Comparison of ENCODE assay signal across 11 mouse cellular contexts in genomic region chr12:9023031-9023430, GRCm38 (mm10). TPM values are rescaled to one million over a fixed set of nuclear protein-coding genes. Genes with fewer than 3 reads are reported as not detected.
DNase-seq lines count a peak whose midpoint lies in the region; ATAC-seq and TF ChIP-seq lines count a peak whose summit lies in the region.
"Had no signal": no experiment of that assay in that cellular context is flagged by ENCODE, and none has a peak within 500 bp of the region (broad histone marks: within the 10 kb centered on the region; RNA-seq: fewer than 3 reads in every experiment).

No protein-coding gene starts in this region.

- no peaks in the 10 kb centered on the region for H3K9me3 ChIP-seq in heart, postnatal 0 days (replicated peaks; ENCODE audit: control insufficient read depth, low read length)
- no peaks in the 10 kb centered on the region for H3K9me3 ChIP-seq in midbrain, embryonic 11.5 days (ENCODE audit: control insufficient read depth, low read length)
- no peaks in the 10 kb centered on the region for H3K9me3 ChIP-seq in midbrain, embryonic 14.5 days (ENCODE audit: control insufficient read depth, low read length)
- H3K9me3 ChIP-seq in stomach, postnatal 0 days (ENCODE audit: control insufficient read depth, low read length): no peaks in the 10 kb centered on the region
- H3K9me3 ChIP-seq: embryonic facial prominence, embryonic 15.5 days; liver, embryonic 15.5 days had no signal

- no peak for ATAC-seq in heart, postnatal 0 days (ENCODE audit: insufficient read depth, low read depth)
- no peak for ATAC-seq in midbrain, embryonic 11.5 days (ENCODE audit: low FRiP score)
- no peak for ATAC-seq in midbrain, embryonic 14.5 days (ENCODE audit: low FRiP score, low TSS enrichment)
- no peak for ATAC-seq in stomach, postnatal 0 days (ENCODE audit: low FRiP score, low TSS enrichment)
- no peak for ATAC-seq in cerebellum, adult (ENCODE audit: insufficient number of reproducible peaks, low FRiP score, low TSS enrichment)
- ATAC-seq: activated CD4-positive, CD25-positive, alpha-beta regulatory T cell, adult 4 months had no signal

- H3K4me2 ChIP-seq in heart, postnatal 0 days (ENCODE audit: low read depth, low read length): no peak overlapping the region
- H3K4me2 ChIP-seq in midbrain, embryonic 11.5 days: no peak overlapping the region
- no peak overlapping the region for H3K4me2 ChIP-seq in midbrain, embryonic 14.5 days (ENCODE audit: low read length)
- no peak overlapping the region for H3K4me2 ChIP-seq in stomach, postnatal 0 days (replicated peaks; ENCODE audit: low read depth)
- H3K4me2 ChIP-seq: embryonic facial prominence, embryonic 15.5 days; liver, embryonic 15.5 days had no signal

- H3K9ac ChIP-seq in heart, postnatal 0 days (replicated peaks; ENCODE audit: low read depth, low read length): no peak overlapping the region
- no peak overlapping the region for H3K9ac ChIP-seq in midbrain, embryonic 11.5 days (ENCODE audit: low read length)
- no peak overlapping the region for H3K9ac ChIP-seq in midbrain, embryonic 14.5 days (replicated peaks; ENCODE audit: low read length)
- H3K9ac ChIP-seq in stomach, postnatal 0 days (ENCODE audit: low read length): no peak overlapping the region
- H3K9ac ChIP-seq: embryonic facial prominence, embryonic 15.5 days; liver, embryonic 15.5 days had no signal

- no peak overlapping the region for H3K27ac ChIP-seq in heart, postnatal 0 days (ENCODE audit: low read depth)
- H3K27ac ChIP-seq in midbrain, embryonic 11.5 days (ENCODE audit: low read depth, low read length): no peak overlapping the region
- no peak overlapping the region for H3K27ac ChIP-seq in midbrain, embryonic 14.5 days (replicated peaks; ENCODE audit: low read depth, low read length)
- H3K27ac ChIP-seq in stomach, postnatal 0 days (replicated peaks): no peak overlapping the region
- H3K27ac ChIP-seq: embryonic facial prominence, embryonic 15.5 days; liver, embryonic 15.5 days had no signal

- no peak overlapping the region for H3K4me3 ChIP-seq in heart, postnatal 0 days (ENCODE audit: low read depth, low read length)
- H3K4me3 ChIP-seq in midbrain, embryonic 11.5 days (ENCODE audit: low read depth, low read length): no peak overlapping the region
- H3K4me3 ChIP-seq in midbrain, embryonic 14.5 days (replicated peaks; ENCODE audit: low read depth, low read length): no peak overlapping the region
- H3K4me3 ChIP-seq in stomach, postnatal 0 days (ENCODE audit: low read depth, low read length): no peak overlapping the region
- H3K4me3 ChIP-seq: embryonic facial prominence, embryonic 15.5 days; liver, embryonic 15.5 days had no signal

- 44% methylated on average over 4 of the region's 4 CpGs for WGBS in heart, postnatal 0 days
- WGBS in midbrain, embryonic 11.5 days: 64% methylated on average over 4 of the region's 4 CpGs
- WGBS in midbrain, embryonic 14.5 days: 74% methylated on average over 4 of the region's 4 CpGs
- WGBS in stomach, postnatal 0 days: 53% methylated on average over 4 of the region's 4 CpGs

- TF ChIP-seq EP300 in heart, postnatal 0 days (IDR thresholded peaks at IDR 0.05; ENCODE audit: low read depth): no peak
- no peak for TF ChIP-seq EP300 in stomach, postnatal 0 days (optimal IDR thresholded peaks at IDR 0.05)

- H3K27me3 ChIP-seq in heart, postnatal 0 days (ENCODE audit: control insufficient read depth, insufficient read depth, low read length): no peaks in the 10 kb centered on the region
- H3K27me3 ChIP-seq in midbrain, embryonic 11.5 days (ENCODE audit: control insufficient read depth, insufficient read depth, low read length): no peaks in the 10 kb centered on the region
- no peaks in the 10 kb centered on the region for H3K27me3 ChIP-seq in midbrain, embryonic 14.5 days (ENCODE audit: control insufficient read depth, insufficient read depth, low read length)
- H3K27me3 ChIP-seq in stomach, postnatal 0 days (ENCODE audit: control insufficient read depth, insufficient read depth, low read length): no peaks in the 10 kb centered on the region
- H3K27me3 ChIP-seq: embryonic facial prominence, embryonic 15.5 days; liver, embryonic 15.5 days had no signal

- no peak for DNase-seq in heart, postnatal 0 days (ENCODE audit: low spot score)
- no peak for DNase-seq in heart, postnatal 14 days
- DNase-seq in midbrain, embryonic 11.5 days (ENCODE audit: low spot score, missing footprints): peak; percentile 78
- DNase-seq in midbrain, embryonic 14.5 days: no peak
- DNase-seq in adipocyte (ENCODE audit: low spot score): peak; percentile 34
- DNase-seq in stomach, postnatal 0 days (ENCODE audit: low spot score): no peak
- DNase-seq: cerebellum, adult 9-11 months had no signal

- intact Hi-C loops in heart, postnatal 14 days (cut with DNase I): no loop called here

- H3K4me1 ChIP-seq in heart, postnatal 0 days (ENCODE audit: control insufficient read depth, insufficient read depth): no peaks in the 10 kb centered on the region
- no peaks in the 10 kb centered on the region for H3K4me1 ChIP-seq in midbrain, embryonic 11.5 days (ENCODE audit: control insufficient read depth, insufficient read depth, low read length)
- no peaks in the 10 kb centered on the region for H3K4me1 ChIP-seq in midbrain, embryonic 14.5 days (ENCODE audit: control insufficient read depth, insufficient read depth, low read length)
- H3K4me1 ChIP-seq in stomach, postnatal 0 days (replicated peaks; ENCODE audit: control insufficient read depth, insufficient read depth): no peaks in the 10 kb centered on the region
- H3K4me1 ChIP-seq: embryonic facial prominence, embryonic 15.5 days; liver, embryonic 15.5 days had no signal

- peak; percentile 33; the same call in 1 of the 2 replicates for TF ChIP-seq CTCF in heart, postnatal 0 days (IDR thresholded peaks at IDR 0.05; ENCODE audit: low read depth)
- TF ChIP-seq CTCF in stomach, postnatal 0 days (IDR thresholded peaks at IDR 0.05; ENCODE audit: low read depth): peak; percentile 54

- peaks cover 5% of the 10 kb centered on the region; the same call in 1 of the 2 replicates for H3K36me3 ChIP-seq in heart, postnatal 0 days (replicated peaks; ENCODE audit: control insufficient read depth, insufficient read depth, low read length)
- H3K36me3 ChIP-seq in midbrain, embryonic 11.5 days (ENCODE audit: control insufficient read depth, insufficient read depth, low read length): no peaks in the 10 kb centered on the region
- peaks cover 30% of the 10 kb centered on the region for H3K36me3 ChIP-seq in midbrain, embryonic 14.5 days (ENCODE audit: control insufficient read depth, insufficient read depth, low read length)
- H3K36me3 ChIP-seq in stomach, postnatal 0 days (ENCODE audit: control insufficient read depth, insufficient read depth, low read length): no peaks in the 10 kb centered on the region
- H3K36me3 ChIP-seq: liver, embryonic 15.5 days had no signal

RNA-seq across cellular contexts. Expression of gene Ttc32, which starts 6.8 kb away (rescaled TPM):
- 14.5 and 17.4 TPM in 2 replicates for total RNA-seq in heart, postnatal 0 days (2014; rRNA removed; ENCODE audit: low replicate concordance)
- 20.9 and 26.2 TPM in 2 replicates for polyA plus RNA-seq in heart, postnatal 0 days (2015; fragmentation: Nextera tagmentation; extraction: Ambion mirVana)
- 10 to 100 TPM; 20.8 to 24.2 TPM for total RNA-seq in heart, postnatal 14 days (2021)
- 24.0 and 26.2 TPM in 2 replicates for polyA plus RNA-seq in midbrain, embryonic 11.5 days (2014; fragmentation: Nextera tagmentation; extraction: Ambion mirVana)
- 9.1 and 9.6 TPM in 2 replicates for polyA plus RNA-seq in midbrain, embryonic 14.5 days (2014; fragmentation: Nextera tagmentation; extraction: Ambion mirVana)
- 19.5 and 19.6 TPM in 2 replicates for polyA plus RNA-seq in stomach, postnatal 0 days (2015; fragmentation: Nextera tagmentation; extraction: Ambion mirVana)

RNA-seq across cellular contexts. Expression of gene Wdr35, which starts 49.3 kb away (rescaled TPM):
- 5.5 and 11.1 TPM in 2 replicates for total RNA-seq in heart, postnatal 0 days (2014; rRNA removed; ENCODE audit: low replicate concordance)
- polyA plus RNA-seq in heart, postnatal 0 days (2015; fragmentation: Nextera tagmentation; extraction: Ambion mirVana): 6.3 and 7.9 TPM in 2 replicates
- 10 to 100 TPM; 11.9 to 12.5 TPM for total RNA-seq in heart, postnatal 14 days (2021)
- polyA plus RNA-seq in midbrain, embryonic 11.5 days (2014; fragmentation: Nextera tagmentation; extraction: Ambion mirVana): 23.3 and 25.7 TPM in 2 replicates
- polyA plus RNA-seq in midbrain, embryonic 14.5 days (2014; fragmentation: Nextera tagmentation; extraction: Ambion mirVana): 15.2 and 22.2 TPM in 2 replicates
- polyA plus RNA-seq in stomach, postnatal 0 days (2015; fragmentation: Nextera tagmentation; extraction: Ambion mirVana): 3.9 and 4.8 TPM in 2 replicates

Comparison
In these comparisons a context has a peak if more than half of its experiments do, and no peak if none do; other contexts are left out.
1. DNase-seq: peak in midbrain, embryonic 11.5 days (single experiment) and adipocyte (single experiment); none in heart, postnatal 0 days (single experiment), heart, postnatal 14 days (0 of 2), midbrain, embryonic 14.5 days (single experiment) and stomach, postnatal 0 days (single experiment).